Mouse (Mus musculus) cortical plate, adult 2 months (tissue): ENCODE results near the gene N4bp2.

Experiments
- CTCF ChIP-seq: fragments of 200-500 bp; IDR thresholded peaks from 2 replicates; pipeline ENCODE4 v1.5.1; 2011; ENCODE audit warnings: mild to moderate bottlenecking, control low read depth, low read length; ENCODE audit not compliant: insufficient read depth; ENCODE audit errors: extremely low read depth
- POLR2A ChIP-seq: fragments of 200-500 bp; IDR thresholded peaks from 2 replicates; pipeline ENCODE4 v1.6.1; 2011; ENCODE audit warnings: mild to moderate bottlenecking, low read length, control low read depth; ENCODE audit not compliant: insufficient read depth; ENCODE audit errors: extremely low read depth

DNA sequence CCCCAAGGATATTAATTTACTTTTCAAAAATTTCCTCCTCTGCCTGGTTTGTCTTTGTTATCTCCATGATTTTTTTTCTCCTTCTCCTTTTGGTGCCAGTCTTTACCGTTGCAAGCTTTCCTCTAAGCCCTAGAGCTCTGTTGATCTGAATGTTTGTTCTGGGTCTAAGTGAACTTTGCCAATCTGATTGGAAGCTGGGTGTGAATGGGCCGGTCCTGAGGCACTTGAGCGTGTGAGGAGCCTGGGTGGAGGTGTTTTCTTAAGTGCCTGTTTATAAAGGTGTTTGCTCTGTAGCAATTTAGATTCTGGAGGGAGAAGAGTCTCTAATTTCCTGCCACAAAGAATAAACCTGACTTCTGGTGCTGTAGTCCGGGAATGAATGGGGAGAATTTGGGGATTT lies 11.3 kb upstream of the N4bp2 start:
- TF ChIP-seq POLR2A, result no peak
- TF ChIP-seq CTCF, result no peak
